Mouse (Mus musculus) stomach, postnatal 0 days (tissue): ENCODE data around the gene Hoxd13.

Experiments
- CTCF ChIP-seq: IDR thresholded peaks from 2 replicates; pipeline ENCODE4 v1.5.1; 2016; ENCODE audit warnings: antibody characterized with exemption, low read depth, mild to moderate bottlenecking, moderate library complexity
- EP300 ChIP-seq: optimal IDR thresholded peaks from 2 replicates; pipeline ENCODE3; 2016; ENCODE audit warnings: antibody characterized with exemption

DNA sequence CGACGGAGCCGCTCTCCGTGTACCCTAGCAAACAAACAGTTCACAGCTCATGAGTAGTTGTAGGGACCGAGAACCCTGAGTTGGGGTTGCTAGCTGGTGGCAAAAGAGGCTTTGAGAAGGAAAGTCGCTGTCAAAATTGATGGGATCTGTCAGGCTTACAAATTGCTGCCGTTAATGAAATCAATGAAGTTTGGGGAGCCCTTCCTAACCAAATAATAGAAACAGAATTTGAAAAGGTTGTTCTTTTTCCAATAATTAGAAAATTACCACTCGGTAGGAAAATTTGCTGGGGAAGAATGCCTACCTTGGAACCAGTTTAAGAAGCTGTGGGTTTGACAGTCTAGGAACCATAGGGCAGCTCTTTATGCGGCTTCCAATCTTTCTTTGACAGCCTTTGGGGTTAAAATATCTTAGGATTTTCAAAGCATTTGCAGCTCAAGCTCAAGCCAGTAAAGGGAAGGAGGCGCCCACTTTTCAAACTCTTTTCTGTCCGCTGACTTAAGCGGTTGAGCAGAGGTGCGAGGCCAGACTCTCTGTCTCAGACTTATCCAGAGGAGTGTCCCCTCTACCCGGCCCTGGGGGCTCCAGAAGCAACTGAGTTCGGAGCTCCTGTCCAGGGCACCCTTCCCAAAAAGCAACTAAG is 10.0 kb upstream of the Hoxd13 start:
- no peak for TF ChIP-seq CTCF
- no peak for TF ChIP-seq EP300
